ENCODE assay signal across 17 mouse cellular contexts in genomic region chr16:30310171-30310515, GRCm38 (mm10). TPM values are rescaled to one million over a fixed set of nuclear protein-coding genes. Genes with fewer than 3 reads are reported as not detected.
DNase-seq lines count a peak whose midpoint lies in the region; ATAC-seq and TF ChIP-seq lines count a peak whose summit lies in the region.
"Had no signal": no experiment of that assay in that cellular context is flagged by ENCODE, and none has a peak within 500 bp of the region (broad histone marks: within the 10 kb centered on the region; RNA-seq: fewer than 3 reads in every experiment).

No protein-coding gene starts in this region.

- no peak for ATAC-seq in hindbrain, embryonic 13.5 days (ENCODE audit: low FRiP score)
- ATAC-seq in G1E (ENCODE audit: extremely low read depth, insufficient number of reproducible peaks, low FRiP score, poor library complexity, severe bottlenecking) = peak; percentile 16; the same call in 1 of the 2 replicates
- ATAC-seq in hindbrain, embryonic 15.5 days (ENCODE audit: low FRiP score, low read depth) = no peak
- ATAC-seq in liver, embryonic 13.5 days (ENCODE audit: low read depth) = no peak
- no peak for ATAC-seq in forebrain, postnatal 0 days
- ATAC-seq: forebrain, embryonic 15.5 days had no signal

- no peak for TF ChIP-seq CTCF in G1E (IDR thresholded peaks at IDR 0.05; ENCODE audit: low read depth, low read length)
- no peak for TF ChIP-seq CTCF in forebrain, postnatal 0 days (IDR thresholded peaks at IDR 0.05; ENCODE audit: low read depth)

- no peak overlapping the region for H3K9ac ChIP-seq in hindbrain, embryonic 13.5 days
- no peak overlapping the region for H3K9ac ChIP-seq in hindbrain, embryonic 15.5 days
- H3K9ac ChIP-seq in liver, embryonic 13.5 days = peak overlapping the region; percentile 68; the same call in 1 of the 2 replicates
- H3K9ac ChIP-seq in forebrain, postnatal 0 days = no peak overlapping the region

- no peak overlapping the region for H3K27ac ChIP-seq in hindbrain, embryonic 13.5 days
- no peak overlapping the region for H3K27ac ChIP-seq in hindbrain, embryonic 10.5 days
- H3K27ac ChIP-seq in hindbrain, embryonic 15.5 days (replicated peaks) = no peak overlapping the region
- peak overlapping the region; percentile 19; the same call in 1 of the 2 replicates for H3K27ac ChIP-seq in liver, embryonic 13.5 days
- H3K27ac ChIP-seq in forebrain, postnatal 0 days (ENCODE audit: low read depth, low read length) = no peak overlapping the region
- H3K27ac ChIP-seq: embryonic facial prominence, embryonic 12.5 days; forebrain, embryonic 15.5 days had no signal

- H3K4me1 ChIP-seq in hindbrain, embryonic 13.5 days (replicated peaks) = peaks cover 24% of the 10 kb centered on the region
- H3K4me1 ChIP-seq in hindbrain, embryonic 10.5 days (replicated peaks) = peaks cover 24% of the 10 kb centered on the region
- H3K4me1 ChIP-seq in G1E (ENCODE audit: insufficient read depth, low read depth, low read length) = peaks cover 49% of the 10 kb centered on the region
- H3K4me1 ChIP-seq in hindbrain, embryonic 15.5 days (replicated peaks) = peaks cover 22% of the 10 kb centered on the region
- peaks cover 43% of the 10 kb centered on the region for H3K4me1 ChIP-seq in liver, embryonic 13.5 days (replicated peaks)
- H3K4me1 ChIP-seq in forebrain, postnatal 0 days (ENCODE audit: insufficient read depth) = 0 out of 2 replicates have a peak, but pooled peaks cover 7% of the 10 kb centered on the region

- H3K36me3 ChIP-seq in hindbrain, embryonic 13.5 days = no peaks in the 10 kb centered on the region
- peaks cover 5% of the 10 kb centered on the region for H3K36me3 ChIP-seq in hindbrain, embryonic 10.5 days
- H3K36me3 ChIP-seq in G1E (replicated peaks) = peaks cover 52% of the 10 kb centered on the region
- H3K36me3 ChIP-seq in hindbrain, embryonic 15.5 days = no peaks in the 10 kb centered on the region; the same call in 1 of the 2 replicates
- H3K36me3 ChIP-seq in liver, embryonic 13.5 days = 0 out of 2 replicates have a peak, but pooled peaks cover 4% of the 10 kb centered on the region
- no peaks in the 10 kb centered on the region for H3K36me3 ChIP-seq in forebrain, postnatal 0 days (ENCODE audit: insufficient read depth)
- H3K36me3 ChIP-seq: forebrain, embryonic 15.5 days had no signal

- no peak overlapping the region for H3K4me2 ChIP-seq in hindbrain, embryonic 13.5 days
- H3K4me2 ChIP-seq in hindbrain, embryonic 15.5 days = peak overlapping the region; percentile 90
- H3K4me2 ChIP-seq in liver, embryonic 13.5 days = peak overlapping the region; percentile 93
- no peak overlapping the region; the same call in 1 of the 2 replicates for H3K4me2 ChIP-seq in forebrain, postnatal 0 days (ENCODE audit: low read depth)

- no peak for DNase-seq in hindbrain, embryonic 10.5 days (ENCODE audit: low spot score)
- no peak for DNase-seq in G1E (ENCODE audit: low spot score)
- no peak for DNase-seq in liver, embryonic 13.5 days
- DNase-seq in yolk sac, embryonic 10.5 days (ENCODE audit: low spot score) = no peak
- no peak for DNase-seq in thymus, adult 18-20 months
- DNase-seq in forebrain, postnatal 0 days = no peak
- DNase-seq: gastrocnemius, postnatal 14 days; lung, postnatal 14 days had no signal

- 54% methylated on average over 8 of the region's 8 CpGs for WGBS in hindbrain, embryonic 13.5 days
- 59% methylated on average over 8 of the region's 8 CpGs for WGBS in hindbrain, embryonic 10.5 days
- 57% methylated on average over 8 of the region's 8 CpGs for WGBS in hindbrain, embryonic 15.5 days
- 19% methylated on average over 8 of the region's 8 CpGs for WGBS in liver, embryonic 13.5 days (ENCODE audit: insufficient replicate concordance)
- 62% methylated on average over 8 of the region's 8 CpGs for WGBS in forebrain, postnatal 0 days

- H3K9me3 ChIP-seq in hindbrain, embryonic 13.5 days = no peaks in the 10 kb centered on the region
- no peaks in the 10 kb centered on the region for H3K9me3 ChIP-seq in hindbrain, embryonic 10.5 days
- peaks cover 15% of the 10 kb centered on the region for H3K9me3 ChIP-seq in G1E (replicated peaks)
- no peaks in the 10 kb centered on the region for H3K9me3 ChIP-seq in hindbrain, embryonic 15.5 days
- H3K9me3 ChIP-seq in liver, embryonic 13.5 days (replicated peaks) = no peaks in the 10 kb centered on the region
- no peaks in the 10 kb centered on the region for H3K9me3 ChIP-seq in forebrain, postnatal 0 days (ENCODE audit: low read length)
- H3K9me3 ChIP-seq: embryonic facial prominence, embryonic 12.5 days; forebrain, embryonic 15.5 days had no signal

- H3K4me3 ChIP-seq in hindbrain, embryonic 13.5 days = peak overlapping the region; percentile 50; the same call in 1 of the 2 replicates
- H3K4me3 ChIP-seq in hindbrain, embryonic 10.5 days = no peak overlapping the region
- H3K4me3 ChIP-seq in G1E (ENCODE audit: low read depth, low read length) = no peak overlapping the region
- peak overlapping the region; percentile 51; the same call in 1 of the 2 replicates for H3K4me3 ChIP-seq in hindbrain, embryonic 15.5 days
- peak overlapping the region; percentile 66 for H3K4me3 ChIP-seq in liver, embryonic 13.5 days (replicated peaks)
- H3K4me3 ChIP-seq in forebrain, postnatal 0 days (ENCODE audit: low read depth, low read length) = no peak overlapping the region

- peaks cover 69% of the 10 kb centered on the region for H3K27me3 ChIP-seq in hindbrain, embryonic 13.5 days
- peaks cover 62% of the 10 kb centered on the region for H3K27me3 ChIP-seq in hindbrain, embryonic 10.5 days (ENCODE audit: insufficient read depth, poor library complexity, severe bottlenecking)
- H3K27me3 ChIP-seq in G1E (ENCODE audit: insufficient read depth, low read length) = peaks cover 12% of the 10 kb centered on the region; the same call in 1 of the 2 replicates
- H3K27me3 ChIP-seq in hindbrain, embryonic 15.5 days = peaks cover 38% of the 10 kb centered on the region
- peaks cover 44% of the 10 kb centered on the region for H3K27me3 ChIP-seq in liver, embryonic 13.5 days
- peaks cover 6% of the 10 kb centered on the region for H3K27me3 ChIP-seq in forebrain, postnatal 0 days (ENCODE audit: insufficient read depth, low read length)

RNA-seq across cellular contexts. Expression of gene Gp5, which starts 0.4 kb away (rescaled TPM):
- 0.50 and 0.51 TPM in 2 replicates for polyA plus RNA-seq in hindbrain, embryonic 13.5 days (2015; fragmentation: Nextera tagmentation; extraction: Ambion mirVana)
- 1.7 and 1.8 TPM in 2 replicates for polyA plus RNA-seq in hindbrain, embryonic 10.5 days (2016; fragmentation: Nextera tagmentation; extraction: Ambion mirVana)
- total RNA-seq in G1E (2014; fragmentation: Nextera tagmentation) (2.5 and 2.6 TPM in 2 replicates), G1E (2017) (24.6 and 25.0 TPM in 2 replicates)
- polyA plus RNA-seq in G1E (2012) = 32.3 and 33.8 TPM in 2 replicates
- polyA plus RNA-seq in hindbrain, embryonic 15.5 days (2015; fragmentation: Nextera tagmentation; extraction: Ambion mirVana) = 0.61 and 1.0 TPM in 2 replicates
- 17.2 and 21.8 TPM in 2 replicates for polyA plus RNA-seq in liver, embryonic 13.5 days (2015; fragmentation: Nextera tagmentation; extraction: Ambion mirVana)
- 0.24 and 0.54 TPM in 2 replicates for total RNA-seq in forebrain, postnatal 0 days (2014; rRNA removed)
- 0.43 and 0.82 TPM in 2 replicates for polyA plus RNA-seq in forebrain, postnatal 0 days (2015; fragmentation: Nextera tagmentation; extraction: Ambion mirVana)

RNA-seq across cellular contexts. Expression of gene Lrrc15, which starts 27.1 kb away (rescaled TPM):
- polyA plus RNA-seq in hindbrain, embryonic 13.5 days (2015; fragmentation: Nextera tagmentation; extraction: Ambion mirVana) = 0.26 and 0.28 TPM in 2 replicates
- 0.24 and 1.2 TPM in 2 replicates for polyA plus RNA-seq in hindbrain, embryonic 10.5 days (2016; fragmentation: Nextera tagmentation; extraction: Ambion mirVana)
- total RNA-seq in G1E (2014; fragmentation: Nextera tagmentation) = not detected in 2 replicates
- total RNA-seq in G1E (2017) = 0.22 TPM in 1 of 2 replicates, not detected in the other
- polyA plus RNA-seq in G1E (2012) = not detected in 2 replicates
- 0.25 and 0.27 TPM in 2 replicates for polyA plus RNA-seq in hindbrain, embryonic 15.5 days (2015; fragmentation: Nextera tagmentation; extraction: Ambion mirVana)
- 0.08 TPM in 1 of 2 replicates, not detected in the other for polyA plus RNA-seq in liver, embryonic 13.5 days (2015; fragmentation: Nextera tagmentation; extraction: Ambion mirVana)
- total RNA-seq in forebrain, postnatal 0 days (2014; rRNA removed) = 0.15 and 0.48 TPM in 2 replicates
- 0.04 and 0.12 TPM in 2 replicates for polyA plus RNA-seq in forebrain, postnatal 0 days (2015; fragmentation: Nextera tagmentation; extraction: Ambion mirVana)
- total RNA-seq: left cerebral cortex, postnatal 10 days had no signal
- polyA plus RNA-seq: cerebellum, adult 2 months; small intestine, adult 2 months had no signal

RNA-seq across cellular contexts. Expression of gene Cpn2, which starts 42.8 kb away (rescaled TPM):
- not detected in 2 replicates for polyA plus RNA-seq in hindbrain, embryonic 13.5 days (2015; fragmentation: Nextera tagmentation; extraction: Ambion mirVana)
- not detected in 2 replicates for polyA plus RNA-seq in hindbrain, embryonic 10.5 days (2016; fragmentation: Nextera tagmentation; extraction: Ambion mirVana)
- total RNA-seq in G1E (2014; fragmentation: Nextera tagmentation) (not detected in 2 replicates), G1E (2017) (under 0.01 and 0.16 TPM in 2 replicates)
- not detected in 2 replicates for polyA plus RNA-seq in G1E (2012)
- polyA plus RNA-seq in hindbrain, embryonic 15.5 days (2015; fragmentation: Nextera tagmentation; extraction: Ambion mirVana) = not detected in 2 replicates
- polyA plus RNA-seq in liver, embryonic 13.5 days (2015; fragmentation: Nextera tagmentation; extraction: Ambion mirVana) = 1.7 TPM in 2 replicates
- total RNA-seq in forebrain, postnatal 0 days (2014; rRNA removed) = not detected in 2 replicates
- polyA plus RNA-seq in forebrain, postnatal 0 days (2015; fragmentation: Nextera tagmentation; extraction: Ambion mirVana) = not detected in 2 replicates
- total RNA-seq: gastrocnemius, postnatal 14 days; layer of hippocampus, adult 8-10 months; left cerebral cortex, postnatal 10 days had no signal
- polyA plus RNA-seq: cerebellum, adult 2 months; embryonic facial prominence, embryonic 12.5 days; forebrain, embryonic 15.5 days; kidney, embryonic 16.5 days had no signal

Comparison
In these comparisons a context has a peak if more than half of its experiments do, and no peak if none do; other contexts are left out.
1. H3K4me2 ChIP-seq: peak in hindbrain, embryonic 15.5 days (single experiment) and liver, embryonic 13.5 days (single experiment); none in hindbrain, embryonic 13.5 days (single experiment) and forebrain, postnatal 0 days (single experiment).
2. H3K4me3 ChIP-seq: peak in hindbrain, embryonic 13.5 days (single experiment), hindbrain, embryonic 15.5 days (single experiment) and liver, embryonic 13.5 days (single experiment); none in hindbrain, embryonic 10.5 days (single experiment), G1E (single experiment) and forebrain, postnatal 0 days (single experiment).